Mouse (Mus musculus) heart, adult 2 months (tissue): ENCODE data around the gene Plcl2. TPM values are rescaled to one million over a fixed set of nuclear protein-coding genes. Genes with fewer than 3 reads are reported as not detected.
"Not testable (repeated sequence)": the region's sequence is repeated elsewhere in the genome, so short reads cannot be mapped to it uniquely, and the experiment has no call there.

Experiments
- DNase-seq, 2 experiments: peaks; one replicate each; pipeline ENCODE4 v3.0.0; 2021
- H3K27ac ChIP-seq: fragments of 200-600 bp; 2 replicates; pipeline ENCODE4 v1.8.1; 2022
- H3K27me3 ChIP-seq: fragments of 200-500 bp; 2 replicates; pipeline ENCODE4 v1.6.1; 2012; ENCODE audit warnings: mild to moderate bottlenecking, low read length, inconsistent platforms, mixed read lengths; ENCODE audit not compliant: control insufficient read depth, insufficient read depth
- H3K36me3 ChIP-seq: fragments of 200-500 bp; 2 replicates; pipeline ENCODE4 v1.6.1; 2012; ENCODE audit warnings: low read length, inconsistent platforms; ENCODE audit not compliant: control insufficient read depth, insufficient read depth
- H3K4me1 ChIP-seq: fragments of 200-500 bp; 2 replicates; pipeline ENCODE4 v1.6.1; 2011; ENCODE audit warnings: low read length; ENCODE audit not compliant: control insufficient read depth, insufficient read depth
- H3K4me3 ChIP-seq: fragments of 200-600 bp; 2 replicates; pipeline ENCODE4 v1.8.1; 2022
- H3K79me2 ChIP-seq: fragments of 200-500 bp; replicated peaks from 2 replicates; pipeline ENCODE4 v1.6.1; 2012; ENCODE audit warnings: mild to moderate bottlenecking, inconsistent platforms, low read length, moderate library complexity, mixed read lengths; ENCODE audit not compliant: control insufficient read depth, insufficient read depth
- H3K9ac ChIP-seq: fragments of 200-500 bp; 2 replicates; pipeline ENCODE4 v1.6.1; 2012; ENCODE audit warnings: low read depth, mild to moderate bottlenecking, control low read depth, inconsistent platforms, low read length, mixed read lengths
- CTCF ChIP-seq: fragments of 200-600 bp; IDR thresholded peaks from 2 replicates; pipeline ENCODE4 v1.8.1; 2022; ENCODE audit warnings: antibody characterized with exemption, mild to moderate bottlenecking, moderate library complexity
- EP300 ChIP-seq: fragments of 200-500 bp; IDR thresholded peaks from 2 replicates; pipeline ENCODE4 v1.6.1; 2011; ENCODE audit warnings: low read depth, low read length, control low read depth; ENCODE audit not compliant: insufficient read depth
- POLR2A ChIP-seq: fragments of 200-500 bp; IDR thresholded peaks from 2 replicates; pipeline ENCODE4 v1.6.1; 2011; ENCODE audit warnings: mild to moderate bottlenecking, low read depth, low read length, control low read depth; ENCODE audit not compliant: insufficient read depth
- WGBS: fragments of 180-500 bp; shearing (Covaris S2); methylation state at CpG from one replicate; pipeline ENCODE4 v1.1.7; 2018; 5-methylcytosine and 5-hydroxymethylcytosine counted together
- intact Hi-C: fragments of 180-260 bp; cut with DNase I; formaldehyde crosslinking; loops from one replicate; pipeline ENCODE4 v1.15.1; 2025
- polyA plus RNA-seq: library from polyadenylated mRNA; depleted of rRNA; stranded (reverse); fragments of >200 nt; gene quantifications from 2 replicates; pipeline ENCODE4 v1.2.3, GENCODE M21; 2012
- total RNA-seq, 2 experiments: library from RNA; stranded (reverse); gene quantifications; 2 replicates each; pipeline ENCODE4 v1.2.3; 2021

The Plcl2 gene
- total and polyA plus RNA-seq, 3 experiments: 2.8 to 8.0 (median 7.5) TPM

GRCm38 (mm10) chr17:50688135-50688534 is 178.9 kb downstream of the Plcl2 start:
- H3K4me1 ChIP-seq: peaks cover 2% of the 10 kb centered on the region; the same call in 1 of the 2 replicates
- intact Hi-C loops: no loop called here
- no peaks in the 10 kb centered on the region for H3K27me3 ChIP-seq
- H3K27ac ChIP-seq: no peak overlapping the region
- TF ChIP-seq POLR2A: no peak
- TF ChIP-seq EP300: no peak
- TF ChIP-seq CTCF: no peak
- H3K79me2 ChIP-seq: no peaks in the 10 kb centered on the region
- H3K36me3 ChIP-seq: peaks cover 3% of the 10 kb centered on the region; the same call in 1 of the 2 replicates
- no peak overlapping the region for H3K4me3 ChIP-seq
- DNase-seq: no peak
- 93% methylated on average over 6 of the region's 6 CpGs for WGBS
- no peak overlapping the region for H3K9ac ChIP-seq

- H3K27ac ChIP-seq, intact Hi-C loops, H3K36me3 ChIP-seq, H3K9ac ChIP-seq, H3K4me3 ChIP-seq, H3K79me2 ChIP-seq, DNase-seq, H3K4me1 ChIP-seq, H3K27me3 ChIP-seq: not testable (repeated sequence)
- 7% methylated on average over 39 of the region's 39 CpGs for WGBS
Observed at GRCm38 (mm10) chr17:50698410-50698809, 189.2 kb downstream of the Plcl2 start.

GRCm38 (mm10) chr17:50710497-50711222 is 201.5 kb downstream of the Plcl2 start:
- no peak overlapping the region for H3K27ac ChIP-seq
- no peaks in the 10 kb centered on the region for H3K4me1 ChIP-seq
- no peaks in the 10 kb centered on the region for H3K27me3 ChIP-seq
- 83% methylated on average over 7 of the region's 7 CpGs for WGBS
- no peak for DNase-seq
- intact Hi-C loops: no loop called here
- no peaks in the 10 kb centered on the region for H3K36me3 ChIP-seq
- H3K79me2 ChIP-seq: no peaks in the 10 kb centered on the region
- TF ChIP-seq EP300 (no peak), CTCF (no peak), POLR2A (no peak)
- H3K9ac ChIP-seq: no peak overlapping the region
- no peak overlapping the region for H3K4me3 ChIP-seq

- no peak for DNase-seq
- Histone ChIP-seq H3K9ac (no peak overlapping the region), H3K79me2 (no peaks in the 10 kb centered on the region), H3K36me3 (no peaks in the 10 kb centered on the region), H3K27ac (no peak overlapping the region), H3K4me3 (no peak overlapping the region), H3K27me3 (no peaks in the 10 kb centered on the region), H3K4me1 (no peaks in the 10 kb centered on the region)
- TF ChIP-seq EP300 (no peak), POLR2A (no peak), CTCF (no peak)
- 91% methylated on average over 5 of the region's 5 CpGs for WGBS
- intact Hi-C loops: no loop called here
Observed at GRCm38 (mm10) chr17:50717586-50717985, 208.4 kb downstream of the Plcl2 start.

GRCm38 (mm10) chr17:50724376-50724775 is 215.2 kb downstream of the Plcl2 start:
- no peak for DNase-seq
- 90% methylated on average over 2 of the region's 2 CpGs for WGBS
- H3K4me3 ChIP-seq: no peak overlapping the region
- H3K9ac ChIP-seq: no peak overlapping the region
- no peak overlapping the region for H3K27ac ChIP-seq
- H3K27me3 ChIP-seq: no peaks in the 10 kb centered on the region
- no peak for TF ChIP-seq CTCF
- no peak for TF ChIP-seq POLR2A
- no peak for TF ChIP-seq EP300
- H3K79me2 ChIP-seq: no peaks in the 10 kb centered on the region
- no peaks in the 10 kb centered on the region for H3K36me3 ChIP-seq
- peaks cover 2% of the 10 kb centered on the region for H3K4me1 ChIP-seq
- intact Hi-C loops: loop anchor here (1.0 kb wide), 1 partner anchor 36 kb away; no protein-coding TSS in a partner anchor

GRCm38 (mm10) chr17:50726265-50726664 is 217.1 kb downstream of the Plcl2 start:
- whole genome bisulfite sequencing: 86% methylated on average over 2 of the region's 2 CpGs
- no peak for DNase-seq

More at GRCm38 (mm10) chr17:50726265-50726664, 217.1 kb downstream of the Plcl2 start:
- H3K27me3 ChIP-seq: no peaks in the 10 kb centered on the region
- H3K36me3 ChIP-seq: no peaks in the 10 kb centered on the region
- H3K79me2 ChIP-seq: no peaks in the 10 kb centered on the region
- TF ChIP-seq CTCF (no peak), POLR2A (no peak), EP300 (no peak)
- no peak overlapping the region for H3K4me3 ChIP-seq
- peaks cover 2% of the 10 kb centered on the region for H3K4me1 ChIP-seq
- intact Hi-C loops: no loop called here
- H3K27ac ChIP-seq: no peak overlapping the region
- H3K9ac ChIP-seq: no peak overlapping the region
